Mouse (Mus musculus): ENCODE results near the gene Rasgef1b. TPM values are rescaled to one million over a fixed set of nuclear protein-coding genes. Genes with fewer than 3 reads are reported as not detected.

The Rasgef1b gene
- total and polyA plus RNA-seq, 2 experiments: 4.0 to 20.4 TPM

GRCm38 (mm10) chr5:99215207-99216157, 513.4 kb downstream of the Rasgef1b start:
- H3K4me1 ChIP-seq (ENCODE audit: control insufficient read depth, insufficient read depth, low read length): no peaks in the 10 kb centered on the region
- H3K27me3 ChIP-seq (ENCODE audit: control insufficient read depth, insufficient read depth, low read length): no peaks in the 10 kb centered on the region
- H3K27ac ChIP-seq (replicated peaks; ENCODE audit: insufficient read depth, low read depth, low read length): no peak overlapping the region
- H3K4me3 ChIP-seq (ENCODE audit: insufficient read depth, low read depth, low read length): no peak overlapping the region
- no peak overlapping the region for H3K9ac ChIP-seq (ENCODE audit: low read depth, low read length)
- TF ChIP-seq POLR2A (IDR thresholded peaks at IDR 0.05; ENCODE audit: extremely low read depth, insufficient read depth, low read length) (no peak), CTCF (IDR thresholded peaks at IDR 0.05; ENCODE audit: low read depth, low read length) (no peak)
- WGBS: 84% methylated on average over 7 of the region's 7 CpGs
- H3K36me3 ChIP-seq (ENCODE audit: control insufficient read depth, insufficient read depth, low read length): peaks cover 22% of the 10 kb centered on the region
- H3K79me2 ChIP-seq (ENCODE audit: control insufficient read depth, insufficient read depth, low read length): no peaks in the 10 kb centered on the region
- no peak for DNase-seq (ENCODE audit: extremely low read depth, low read depth, low spot score)

- H3K27me3 ChIP-seq (ENCODE audit: control insufficient read depth, insufficient read depth, low read length): no peaks in the 10 kb centered on the region
- no peaks in the 10 kb centered on the region for H3K79me2 ChIP-seq (ENCODE audit: control insufficient read depth, insufficient read depth, low read length)
- H3K4me3 ChIP-seq (ENCODE audit: insufficient read depth, low read depth, low read length): no peak overlapping the region
- WGBS: 84% methylated on average over 6 of the region's 6 CpGs
- H3K9ac ChIP-seq (ENCODE audit: low read depth, low read length): no peak overlapping the region
- DNase-seq (ENCODE audit: extremely low read depth, low read depth, low spot score): peak; percentile 47
- peaks cover 18% of the 10 kb centered on the region for H3K36me3 ChIP-seq (ENCODE audit: control insufficient read depth, insufficient read depth, low read length)
- TF ChIP-seq CTCF (IDR thresholded peaks at IDR 0.05; ENCODE audit: low read depth, low read length) (no peak), POLR2A (IDR thresholded peaks at IDR 0.05; ENCODE audit: extremely low read depth, insufficient read depth, low read length) (no peak)
- H3K4me1 ChIP-seq (ENCODE audit: control insufficient read depth, insufficient read depth, low read length): no peaks in the 10 kb centered on the region
- H3K27ac ChIP-seq (replicated peaks; ENCODE audit: insufficient read depth, low read depth, low read length): no peak overlapping the region
Measured at GRCm38 (mm10) chr5:99214400-99214799, 514.5 kb downstream of the Rasgef1b start.

GRCm38 (mm10) chr5:99213211-99213610, 515.7 kb downstream of the Rasgef1b start:
- TF ChIP-seq POLR2A (IDR thresholded peaks at IDR 0.05; ENCODE audit: extremely low read depth, insufficient read depth, low read length) (no peak), CTCF (IDR thresholded peaks at IDR 0.05; ENCODE audit: low read depth, low read length) (no peak)
- Histone ChIP-seq H3K4me3 (ENCODE audit: insufficient read depth, low read depth, low read length) (no peak overlapping the region), H3K27ac (replicated peaks; ENCODE audit: insufficient read depth, low read depth, low read length) (no peak overlapping the region), H3K36me3 (ENCODE audit: control insufficient read depth, insufficient read depth, low read length) (peaks cover 10% of the 10 kb centered on the region), H3K79me2 (ENCODE audit: control insufficient read depth, insufficient read depth, low read length) (no peaks in the 10 kb centered on the region), H3K27me3 (ENCODE audit: control insufficient read depth, insufficient read depth, low read length) (no peaks in the 10 kb centered on the region), H3K9ac (ENCODE audit: low read depth, low read length) (no peak overlapping the region), H3K4me1 (ENCODE audit: control insufficient read depth, insufficient read depth, low read length) (no peaks in the 10 kb centered on the region)
- WGBS: 89% methylated on average over 6 of the region's 6 CpGs
- no peak for DNase-seq (ENCODE audit: extremely low read depth, low read depth, low spot score)

- no peak overlapping the region for H3K4me3 ChIP-seq (ENCODE audit: insufficient read depth, low read depth, low read length)
- DNase-seq (ENCODE audit: extremely low read depth, low read depth, low spot score): no peak
- WGBS: 40% methylated on average over 2 of the region's 2 CpGs
- H3K9ac ChIP-seq (ENCODE audit: low read depth, low read length): no peak overlapping the region
- no peaks in the 10 kb centered on the region for H3K36me3 ChIP-seq (ENCODE audit: control insufficient read depth, insufficient read depth, low read length)
- H3K27me3 ChIP-seq (ENCODE audit: control insufficient read depth, insufficient read depth, low read length): peaks cover 8% of the 10 kb centered on the region; the same call in 1 of the 2 replicates
- H3K79me2 ChIP-seq (ENCODE audit: control insufficient read depth, insufficient read depth, low read length): no peaks in the 10 kb centered on the region
- TF ChIP-seq POLR2A (IDR thresholded peaks at IDR 0.05; ENCODE audit: extremely low read depth, insufficient read depth, low read length): no peak
- no peak for TF ChIP-seq CTCF (IDR thresholded peaks at IDR 0.05; ENCODE audit: low read depth, low read length)
- no peaks in the 10 kb centered on the region for H3K4me1 ChIP-seq (ENCODE audit: control insufficient read depth, insufficient read depth, low read length)
- H3K27ac ChIP-seq (replicated peaks; ENCODE audit: insufficient read depth, low read depth, low read length): no peak overlapping the region
Measured at GRCm38 (mm10) chr5:99203475-99203874, 525.4 kb downstream of the Rasgef1b start.

GRCm38 (mm10) chr5:99202074-99202837, 526.6 kb downstream of the Rasgef1b start:
- Histone ChIP-seq H3K79me2 (ENCODE audit: control insufficient read depth, insufficient read depth, low read length) (no peaks in the 10 kb centered on the region), H3K27me3 (ENCODE audit: control insufficient read depth, insufficient read depth, low read length) (peaks cover 8% of the 10 kb centered on the region; the same call in 1 of the 2 replicates)
- 45% methylated on average over 15 of the region's 15 CpGs for WGBS

More at GRCm38 (mm10) chr5:99202074-99202837, 526.6 kb downstream of the Rasgef1b start:
- Histone ChIP-seq H3K27ac (replicated peaks; ENCODE audit: insufficient read depth, low read depth, low read length) (no peak overlapping the region), H3K4me1 (ENCODE audit: control insufficient read depth, insufficient read depth, low read length) (no peaks in the 10 kb centered on the region), H3K4me3 (ENCODE audit: insufficient read depth, low read depth, low read length) (no peak overlapping the region), H3K9ac (ENCODE audit: low read depth, low read length) (no peak overlapping the region), H3K36me3 (ENCODE audit: control insufficient read depth, insufficient read depth, low read length) (no peaks in the 10 kb centered on the region)
- peak; percentile 74 for TF ChIP-seq CTCF (IDR thresholded peaks at IDR 0.05; ENCODE audit: low read depth, low read length)
- TF ChIP-seq POLR2A (IDR thresholded peaks at IDR 0.05; ENCODE audit: extremely low read depth, insufficient read depth, low read length): no peak
- peak; percentile 63 for DNase-seq (ENCODE audit: extremely low read depth, low read depth, low spot score)

Measured in liver, adult 2 months (tissue).